Mouse (Mus musculus) CH12.LX (cell line): ENCODE results near the gene Bysl. TPM values are rescaled to one million over a fixed set of nuclear protein-coding genes. Genes with fewer than 3 reads are reported as not detected.

Experiments used
- DNase-seq: peaks from one replicate; pipeline ENCODE4 v3.0.0-alpha.2; 2013; ENCODE audit errors: extremely low read depth
- H3K27ac ChIP-seq: 2 replicates; pipeline ENCODE4 v1.5.1; 2012; ENCODE audit warnings: low read depth, mild to moderate bottlenecking, control low read depth, moderate library complexity; ENCODE audit not compliant: insufficient read depth
- H3K27me3 ChIP-seq: replicated peaks from 2 replicates; pipeline ENCODE3; 2012; ENCODE audit warnings: inconsistent platforms
- H3K36me3 ChIP-seq, 2 experiments: replicated peaks in 1 of 2; 2 replicates each; pipeline versions ENCODE3 to v1.6.1; 2012; ENCODE audit warnings: inconsistent platforms in 1 of 2, low read length in 1 of 2, mild to moderate bottlenecking in 1 of 2, mixed read lengths in 1 of 2, moderate library complexity in 1 of 2; ENCODE audit not compliant: control insufficient read depth in 1 of 2, insufficient read depth in 1 of 2
- H3K4me1 ChIP-seq, 2 experiments: 2 replicates each; pipeline ENCODE4 v1.6.1; 2012; ENCODE audit warnings: inconsistent platforms in 1 of 2, moderate library complexity in 1 of 2; ENCODE audit not compliant: insufficient read depth in 2 of 2, control insufficient read depth in 1 of 2
- H3K4me2 ChIP-seq: 2 replicates; pipeline ENCODE4 v1.6.1; 2012; ENCODE audit warnings: low read depth, mild to moderate bottlenecking, control low read depth; ENCODE audit not compliant: poor library complexity, insufficient read depth, severe bottlenecking
- H3K4me3 ChIP-seq, 3 experiments: fragments of 150-350 bp in 1 of 3; sonication (generic) in 1 of 3; replicated peaks in 1 of 3; 2 replicates each; pipeline versions ENCODE3 to v1.5.1; 2011 to 2012; ENCODE audit warnings: low read depth in 2 of 3, low read length in 2 of 3, mild to moderate bottlenecking in 2 of 3, moderate library complexity in 2 of 3, control low read depth in 1 of 3, improper control_type of control experiment in 1 of 3, inconsistent platforms in 1 of 3, mixed read lengths in 1 of 3; ENCODE audit not compliant: poor library complexity in 1 of 3
- H3K79me2 ChIP-seq: replicated peaks from 2 replicates; pipeline ENCODE4 v1.6.1; 2012; ENCODE audit warnings: mild to moderate bottlenecking, moderate library complexity; ENCODE audit not compliant: control insufficient read depth, poor library complexity, insufficient read depth, severe bottlenecking; ENCODE audit errors: extremely low read depth
- H3K9ac ChIP-seq: 2 replicates; pipeline ENCODE4 v1.6.1; 2012; ENCODE audit warnings: low read depth, mild to moderate bottlenecking, control low read depth, moderate library complexity; ENCODE audit not compliant: insufficient read depth
- H3K9me3 ChIP-seq: replicated peaks from 2 replicates; pipeline ENCODE3; 2012; ENCODE audit warnings: low read length, inconsistent platforms, mixed read lengths
- BHLHE40 ChIP-seq: IDR thresholded peaks from 2 replicates; pipeline ENCODE4 v1.6.1; 2011; ENCODE audit warnings: mild to moderate bottlenecking, low read depth, low read length, improper control_type of control experiment
- CHD2 ChIP-seq: IDR thresholded peaks from 2 replicates; pipeline ENCODE4 v1.6.1; 2011; ENCODE audit warnings: low read length, improper control_type of control experiment
- CTCF ChIP-seq, 2 experiments: IDR thresholded peaks in 1 of 2; conservative IDR thresholded peaks in 1 of 2; 2 replicates each; pipeline ENCODE4 v1.5.1; 2011 to 2012; ENCODE audit warnings: low read depth in 2 of 2, low read length in 2 of 2, improper control_type of control experiment in 1 of 2, inconsistent platforms in 1 of 2, mild to moderate bottlenecking in 1 of 2, moderate library complexity in 1 of 2
- E2F4 ChIP-seq: IDR thresholded peaks from 2 replicates; pipeline ENCODE4 v1.6.1; 2011; ENCODE audit warnings: low read depth, low read length, improper control_type of control experiment; ENCODE audit not compliant: insufficient replicate concordance
- EP300 ChIP-seq: IDR thresholded peaks from 2 replicates; pipeline ENCODE4 v1.6.1; 2011; ENCODE audit warnings: low read length, improper control_type of control experiment
- GABPA ChIP-seq: IDR thresholded peaks from 2 replicates; pipeline ENCODE4 v1.6.1; 2012; ENCODE audit warnings: low read depth, low read length, improper control_type of control experiment, inconsistent platforms; ENCODE audit not compliant: insufficient replicate concordance
- HCFC1 ChIP-seq: IDR thresholded peaks from 2 replicates; pipeline ENCODE4 v1.6.1; 2012; ENCODE audit warnings: low read depth, mild to moderate bottlenecking, inconsistent platforms, low read length, improper control_type of control experiment
- IRF4 ChIP-seq: IDR thresholded peaks from 2 replicates; pipeline ENCODE4 v1.6.1; 2014; ENCODE audit warnings: low read depth, mild to moderate bottlenecking, inconsistent platforms, low read length, improper control_type of control experiment
- JUN ChIP-seq: IDR thresholded peaks from 2 replicates; pipeline ENCODE4 v1.6.1; 2011; ENCODE audit warnings: low read depth, mild to moderate bottlenecking, low read length, improper control_type of control experiment, moderate library complexity; ENCODE audit not compliant: insufficient read depth
- JUND ChIP-seq: conservative IDR thresholded peaks from 2 replicates; pipeline ENCODE4 v1.6.1; 2011; ENCODE audit warnings: low read depth, low read length, improper control_type of control experiment
- KAT2A ChIP-seq: IDR thresholded peaks from 2 replicates; pipeline ENCODE4 v1.6.1; 2012; ENCODE audit warnings: low read length, improper control_type of control experiment, inconsistent platforms; ENCODE audit not compliant: insufficient replicate concordance
- MAX ChIP-seq: IDR thresholded peaks from 2 replicates; pipeline ENCODE4 v1.6.1; 2011; ENCODE audit warnings: low read length, improper control_type of control experiment
- MAZ ChIP-seq: IDR thresholded peaks from 2 replicates; pipeline ENCODE4 v1.6.1; 2012; ENCODE audit warnings: low read depth, mild to moderate bottlenecking, inconsistent platforms, low read length, improper control_type of control experiment, moderate library complexity
- MXI1 ChIP-seq: IDR thresholded peaks from 2 replicates; pipeline ENCODE4 v1.6.1; 2011; ENCODE audit warnings: mild to moderate bottlenecking, low read depth, low read length, improper control_type of control experiment
- NELFE ChIP-seq: IDR thresholded peaks from 2 replicates; pipeline ENCODE4 v1.6.1; 2011; ENCODE audit warnings: low read depth, low read length, improper control_type of control experiment
- NRF1 ChIP-seq: IDR thresholded peaks from 2 replicates; pipeline ENCODE4 v1.6.1; 2014; ENCODE audit warnings: low read depth, mild to moderate bottlenecking, inconsistent platforms, low read length, improper control_type of control experiment, moderate library complexity
- PAX5 ChIP-seq: IDR thresholded peaks from 2 replicates; pipeline ENCODE4 v1.6.1; 2012; ENCODE audit warnings: low read length, inconsistent platforms, mixed read lengths
- POLR2A ChIP-seq: IDR thresholded peaks from 2 replicates; pipeline ENCODE4 v1.6.1; 2011; ENCODE audit warnings: low read depth, mild to moderate bottlenecking, improper control_type of control experiment, low read length
- POLR2AphosphoS2 ChIP-seq: IDR thresholded peaks from 2 replicates; pipeline ENCODE4 v1.6.1; 2011; ENCODE audit warnings: low read depth, low read length, improper control_type of control experiment
- RCOR1 ChIP-seq: conservative IDR thresholded peaks from 2 replicates; pipeline ENCODE4 v1.6.1; 2012; ENCODE audit warnings: low read depth, mild to moderate bottlenecking, inconsistent platforms, low read length, improper control_type of control experiment
- TBP ChIP-seq: conservative IDR thresholded peaks from 2 replicates; pipeline ENCODE4 v1.6.1; 2011; ENCODE audit warnings: low read depth, low read length, improper control_type of control experiment
- TCF12 ChIP-seq: IDR thresholded peaks from 2 replicates; pipeline ENCODE4 v1.6.1; 2014; ENCODE audit warnings: low read depth, mild to moderate bottlenecking, inconsistent platforms, low read length, improper control_type of control experiment
- UBTF ChIP-seq: IDR thresholded peaks from 2 replicates; pipeline ENCODE4 v1.6.1; 2012; ENCODE audit warnings: low read depth, mild to moderate bottlenecking, inconsistent platforms, low read length, improper control_type of control experiment, moderate library complexity
- USF1 ChIP-seq: IDR thresholded peaks from 2 replicates; pipeline ENCODE4 v1.6.1; 2014; ENCODE audit warnings: low read depth, mild to moderate bottlenecking, inconsistent platforms, low read length, improper control_type of control experiment
- ZC3H11A ChIP-seq: IDR thresholded peaks from 2 replicates; pipeline ENCODE4 v1.6.1; 2012; ENCODE audit warnings: low read depth, mild to moderate bottlenecking, inconsistent platforms, low read length, improper control_type of control experiment
- ZKSCAN1 ChIP-seq: IDR thresholded peaks from 2 replicates; pipeline ENCODE4 v1.6.1; 2012; ENCODE audit warnings: low read depth, inconsistent platforms, low read length, improper control_type of control experiment, borderline replicate concordance
- dilution Hi-C: fragments of 300-500 bp; cut with MboI; formaldehyde crosslinking; loops from 2 replicates; pipeline ENCODE4 v1.14.3; 2020; ENCODE audit warnings: low sequenced_read_pairs; ENCODE audit not compliant: extremely low pct_unique_long_range_greater_than_20kb, extremely low pct_ligation_motif_present
- in situ Hi-C: fragments of 300-500 bp; cut with MboI; formaldehyde crosslinking; loops from 3 replicates; pipeline ENCODE4 v1.14.3; 2019; ENCODE audit warnings: low sequenced_read_pairs, low pct_ligation_motif_present, low pct_unique_long_range_greater_than_20kb, mixed read lengths
- polyA plus RNA-seq: library from polyadenylated mRNA; unstranded; fragments of >175 nt; gene quantifications from 2 replicates; pipeline ENCODE4 v1.2.1, GENCODE M21; 2012; ENCODE audit warnings: low read depth; ENCODE audit not compliant: insufficient read length
- total RNA-seq, 2 experiments: library from RNA; depleted of rRNA; stranded (reverse); fragments of 300-350 nt in 1 of 2; fragments of >200 nt in 1 of 2; gene quantifications; 2 replicates each; pipeline ENCODE4 v1.2.3; 2012 to 2014

Bysl gene
- total and polyA plus RNA-seq, 3 experiments, result 24.0 to 60.5 (median 28.0) TPM

DNA sequence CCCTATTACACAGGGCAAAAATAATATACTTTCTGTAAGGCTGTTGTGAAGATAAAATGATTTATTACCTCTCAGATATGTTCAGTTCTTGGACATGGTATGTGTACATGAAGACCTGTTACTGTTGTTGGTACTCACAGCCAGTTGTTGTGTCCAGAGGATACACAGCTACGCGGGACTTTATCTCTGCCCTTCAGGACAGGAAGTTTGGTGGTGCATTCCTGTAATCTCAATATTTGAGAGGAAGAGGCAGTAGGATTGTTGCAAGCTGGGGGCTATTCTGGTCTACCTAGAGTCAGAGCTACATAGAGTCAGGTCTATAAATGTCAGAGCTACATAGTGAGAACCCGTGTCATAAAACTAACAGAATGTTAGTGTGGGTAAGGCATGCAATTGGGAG lies 20.2 kb downstream of the Bysl start:
- no peak overlapping the region for H3K4me3 ChIP-seq

GRCm38 (mm10) chr17:47588517-47588916 lies 22.8 kb downstream of the Bysl start:
- no peak for DNase-seq
- dilution Hi-C loops, result no loop called here
- Histone ChIP-seq H3K9ac (no peak overlapping the region), H3K4me2 (0 out of 2 replicates have a peak overlapping the region, but pooled peaks have one; percentile 8), H3K27ac (no peak overlapping the region), H3K4me1 (peaks cover 6% of the 10 kb centered on the region in 2 experiments; a peak in 3 of 4 replicates), H3K9me3 (no peaks in the 10 kb centered on the region), H3K27me3 (peaks cover 3% of the 10 kb centered on the region), H3K4me3 (no peak overlapping the region), H3K36me3 (no peaks in the 10 kb centered on the region), H3K79me2 (no peaks in the 10 kb centered on the region)
- in situ Hi-C loops, result no loop called here
- TF ChIP-seq POLR2A, result no peak
- TF ChIP-seq EP300, result no peak
- TF ChIP-seq PAX5, result no peak
- no peak for TF ChIP-seq TCF12
- no peak for TF ChIP-seq RCOR1
- TF ChIP-seq USF1, result no peak
- TF ChIP-seq MAZ, result no peak
- TF ChIP-seq NELFE, result no peak
- no peak for TF ChIP-seq JUND
- no peak for TF ChIP-seq MXI1
- TF ChIP-seq GABPA, result no peak
- no peak for TF ChIP-seq KAT2A
- no peak for TF ChIP-seq E2F4
- no peak for TF ChIP-seq IRF4
- no peak for TF ChIP-seq TBP
- TF ChIP-seq ZKSCAN1, result no peak

More for the DNA sequence above, 20.2 kb downstream of the Bysl start:
- no peak for TF ChIP-seq JUN
- TF ChIP-seq MAZ, result no peak
- TF ChIP-seq ZKSCAN1, result no peak
- no peak for TF ChIP-seq HCFC1
- no peak for TF ChIP-seq GABPA
- no peak for TF ChIP-seq NELFE
- no peak for TF ChIP-seq TBP
- no peak for TF ChIP-seq BHLHE40
- no peak for TF ChIP-seq POLR2AphosphoS2
- TF ChIP-seq MAX, result no peak
- no peak for TF ChIP-seq UBTF
- no peak for TF ChIP-seq CTCF (conservative IDR thresholded peaks at IDR 0.05 in 1 of 2, IDR thresholded peaks at IDR 0.05 in 1 of 2; ENCODE audit: low read depth in 2 of 2, low read length in 2 of 2)
- TF ChIP-seq MXI1, result no peak
- no peak for TF ChIP-seq CHD2
- TF ChIP-seq ZC3H11A, result no peak
- no peak for TF ChIP-seq JUND
- no peak for TF ChIP-seq NRF1
- TF ChIP-seq RCOR1, result no peak
- no peak for TF ChIP-seq USF1
- no peaks in the 10 kb centered on the region for H3K9me3 ChIP-seq
- H3K79me2 ChIP-seq, result peaks cover 10% of the 10 kb centered on the region; the same call in 1 of the 2 replicates
- H3K27ac ChIP-seq, result no peak overlapping the region
- H3K4me2 ChIP-seq, result no peak overlapping the region
- dilution Hi-C loops, result no loop called here
- peaks cover 13 to 22% of the 10 kb centered on the region in 2 experiments for H3K4me1 ChIP-seq
- in situ Hi-C loops, result no loop called here
- H3K36me3 ChIP-seq, result peaks cover 0 to 6% of the 10 kb centered on the region in 2 experiments
- peaks cover 3% of the 10 kb centered on the region for H3K27me3 ChIP-seq
- no peak for DNase-seq
- H3K9ac ChIP-seq, result no peak overlapping the region
